In the genomic region with DNA sequence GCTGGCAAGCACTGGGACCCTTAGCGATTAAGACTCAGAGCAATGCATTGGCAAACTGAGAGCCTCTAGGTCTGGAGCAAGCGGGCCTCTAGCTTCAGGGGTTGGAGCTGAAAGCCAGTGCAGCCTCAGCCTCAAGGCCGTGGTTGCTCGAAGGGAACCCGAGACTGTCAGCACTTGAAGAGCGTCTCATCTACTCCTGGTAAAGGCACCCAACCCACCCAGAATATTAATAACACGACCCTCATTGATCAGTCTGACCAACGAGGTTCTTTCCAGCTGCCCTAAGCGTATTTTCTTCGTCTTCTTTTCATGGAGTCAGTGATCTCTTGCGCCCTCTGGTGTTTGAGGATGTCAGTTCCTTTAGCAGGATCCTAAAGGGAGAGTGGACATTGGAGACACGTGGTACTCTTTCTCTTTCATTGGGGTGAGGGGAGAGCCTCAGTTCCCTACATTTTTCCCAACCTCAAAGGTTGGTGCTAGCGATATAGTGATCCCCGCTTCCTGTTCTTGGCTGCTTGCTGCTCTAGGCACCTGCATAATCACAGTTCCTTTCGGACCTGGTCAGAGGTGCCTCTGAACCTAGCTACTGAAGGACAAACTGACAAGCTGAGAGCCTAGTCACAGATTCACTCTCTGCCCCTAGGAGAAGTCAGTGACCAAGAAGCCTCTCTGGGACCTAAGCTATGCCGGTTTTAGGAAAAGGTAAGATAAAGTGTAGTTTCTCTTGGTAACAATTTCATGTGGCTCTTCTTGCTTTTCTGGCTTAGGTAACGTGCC, we compare ENCODE assay signal across 8 mouse cellular contexts.
DNase-seq lines count a peak whose midpoint lies in the region; ATAC-seq lines count a peak whose summit lies in the region.

No protein-coding gene starts in this region.

- H3K4me3 ChIP-seq in heart, embryonic 12.5 days: peak overlapping the region; percentile 33
- peak overlapping the region; percentile 16; the same call in 1 of the 2 replicates for H3K4me3 ChIP-seq in kidney, embryonic 15.5 days (replicated peaks)
- H3K4me3 ChIP-seq in limb, embryonic 13.5 days: peak overlapping the region; percentile 18; the same call in 1 of the 2 replicates
- no peak overlapping the region; the same call in 1 of the 2 replicates for H3K4me3 ChIP-seq in midbrain, embryonic 16.5 days (ENCODE audit: low read depth, low read length)

- no peaks in the 10 kb centered on the region for H3K9me3 ChIP-seq in heart, embryonic 12.5 days (replicated peaks)
- no peaks in the 10 kb centered on the region for H3K9me3 ChIP-seq in kidney, embryonic 15.5 days (replicated peaks)
- H3K9me3 ChIP-seq in limb, embryonic 13.5 days: no peaks in the 10 kb centered on the region
- no peaks in the 10 kb centered on the region for H3K9me3 ChIP-seq in midbrain, embryonic 16.5 days (replicated peaks; ENCODE audit: control insufficient read depth, low read length, poor library complexity, severe bottlenecking)

- DNase-seq in B cell, adult 2 months: peak; percentile 75 to 78
- peak; percentile 83 for DNase-seq in adrenal gland, postnatal 10 days
- peak; percentile 75 for DNase-seq in embryo, embryonic 9.5 days (ENCODE audit: extremely low spot score)
- DNase-seq in spleen, postnatal 36 days (ENCODE audit: low spot score in 2 of 2): peak; percentile 34 to 40

- no peaks in the 10 kb centered on the region for H3K4me1 ChIP-seq in heart, embryonic 12.5 days (replicated peaks)
- H3K4me1 ChIP-seq in kidney, embryonic 15.5 days: no peaks in the 10 kb centered on the region
- H3K4me1 ChIP-seq in limb, embryonic 13.5 days: no peaks in the 10 kb centered on the region
- no peaks in the 10 kb centered on the region for H3K4me1 ChIP-seq in midbrain, embryonic 16.5 days (ENCODE audit: control insufficient read depth, insufficient read depth, low read length)

- H3K36me3 ChIP-seq in heart, embryonic 12.5 days: no peaks in the 10 kb centered on the region
- no peaks in the 10 kb centered on the region for H3K36me3 ChIP-seq in kidney, embryonic 15.5 days
- H3K36me3 ChIP-seq in limb, embryonic 13.5 days: no peaks in the 10 kb centered on the region
- no peaks in the 10 kb centered on the region for H3K36me3 ChIP-seq in midbrain, embryonic 16.5 days (ENCODE audit: control insufficient read depth, insufficient read depth, low read length)

- H3K4me2 ChIP-seq in heart, embryonic 12.5 days: peak overlapping the region; percentile 61
- H3K4me2 ChIP-seq in kidney, embryonic 15.5 days: peak overlapping the region; percentile 45
- peak overlapping the region; percentile 48 for H3K4me2 ChIP-seq in limb, embryonic 13.5 days (replicated peaks)
- H3K4me2 ChIP-seq in midbrain, embryonic 16.5 days (ENCODE audit: low read length): peak overlapping the region; percentile 40

- 26% methylated on average over 17 of the region's 17 CpGs for WGBS in heart, embryonic 12.5 days
- WGBS in kidney, embryonic 15.5 days: 33% methylated on average over 17 of the region's 17 CpGs
- WGBS in limb, embryonic 13.5 days: 31% methylated on average over 17 of the region's 17 CpGs
- WGBS in midbrain, embryonic 16.5 days: 32% methylated on average over 17 of the region's 17 CpGs

- peak overlapping the region; percentile 16; the same call in 1 of the 2 replicates for H3K9ac ChIP-seq in heart, embryonic 12.5 days
- no peak overlapping the region for H3K9ac ChIP-seq in kidney, embryonic 15.5 days
- H3K9ac ChIP-seq in limb, embryonic 13.5 days: no peak overlapping the region
- peak overlapping the region; percentile 20; the same call in 1 of the 2 replicates for H3K9ac ChIP-seq in midbrain, embryonic 16.5 days (ENCODE audit: low read depth, low read length)

- ATAC-seq in heart, embryonic 12.5 days (ENCODE audit: insufficient number of reproducible peaks, low FRiP score): peak; percentile 53; the same call in 1 of the 2 replicates
- ATAC-seq in kidney, embryonic 15.5 days (replicated peaks; ENCODE audit: low FRiP score): peak; percentile 87
- peak; percentile 76 for ATAC-seq in limb, embryonic 13.5 days (ENCODE audit: low FRiP score, low read depth)
- peak; percentile 85 for ATAC-seq in midbrain, embryonic 16.5 days

- no peaks in the 10 kb centered on the region for H3K27me3 ChIP-seq in heart, embryonic 12.5 days (replicated peaks)
- H3K27me3 ChIP-seq in kidney, embryonic 15.5 days: no peaks in the 10 kb centered on the region; the same call in 1 of the 2 replicates
- no peaks in the 10 kb centered on the region for H3K27me3 ChIP-seq in limb, embryonic 13.5 days
- no peaks in the 10 kb centered on the region for H3K27me3 ChIP-seq in midbrain, embryonic 16.5 days (ENCODE audit: control insufficient read depth, insufficient read depth, low read depth, low read length)

- no peak overlapping the region for H3K27ac ChIP-seq in heart, embryonic 12.5 days (ENCODE audit: poor library complexity, severe bottlenecking)
- no peak overlapping the region for H3K27ac ChIP-seq in kidney, embryonic 15.5 days
- H3K27ac ChIP-seq in limb, embryonic 13.5 days: no peak overlapping the region
- H3K27ac ChIP-seq in midbrain, embryonic 16.5 days (ENCODE audit: low read length): no peak overlapping the region

Comparison
In these comparisons a context has a peak if more than half of its experiments do, and no peak if none do; other contexts are left out.
1. H3K9ac ChIP-seq: peak in heart, embryonic 12.5 days (single experiment) and midbrain, embryonic 16.5 days (single experiment); none in kidney, embryonic 15.5 days (single experiment) and limb, embryonic 13.5 days (single experiment).
2. Peak in every context shown above with its lines, with median percentiles within 50 percentile points of each other: DNase-seq, ATAC-seq and H3K4me2 ChIP-seq.